Mouse (Mus musculus) heart, postnatal 0 days (tissue): Measurements from ENCODE around the gene Raver1.

Experiments
- CTCF ChIP-seq: IDR thresholded peaks from 2 replicates; pipeline ENCODE4 v1.5.1; 2016; ENCODE audit warnings: antibody characterized with exemption, control low read depth, low read depth
- EP300 ChIP-seq: IDR thresholded peaks from 2 replicates; pipeline ENCODE4 v1.6.1; 2016; ENCODE audit warnings: antibody characterized with exemption, low read depth

DNA sequence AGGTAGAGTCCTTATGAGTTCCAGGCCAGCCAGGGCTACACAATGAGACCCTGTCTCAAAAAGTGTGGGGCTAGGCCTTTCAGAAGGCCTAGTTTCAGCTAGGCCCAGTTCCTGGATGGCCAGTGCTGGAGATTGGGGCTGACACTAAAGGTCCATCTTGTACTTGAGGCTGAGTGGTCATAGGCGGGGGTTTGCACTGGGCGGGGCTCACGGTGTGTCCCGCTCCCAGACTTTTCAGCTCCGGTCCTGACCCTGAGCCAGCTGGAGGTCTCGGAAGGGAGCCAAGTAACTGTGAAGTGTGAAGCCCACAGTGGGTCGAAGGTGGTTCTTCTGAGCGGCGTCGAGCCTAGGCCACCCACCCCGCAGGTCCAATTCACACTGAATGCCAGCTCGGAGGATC lies 65.0 kb downstream of the Raver1 start:
- TF ChIP-seq CTCF (no peak), EP300 (no peak)
